ENCODE assay signal across 13 mouse cellular contexts in genomic region chr16:89940696-89941095, GRCm38 (mm10).
DNase-seq lines count a peak whose midpoint lies in the region; ATAC-seq and TF ChIP-seq lines count a peak whose summit lies in the region.
"Had no signal": no experiment of that assay in that cellular context is flagged by ENCODE, and none has a peak within 500 bp of the region (broad histone marks: within the 10 kb centered on the region; RNA-seq: fewer than 3 reads in every experiment).

No protein-coding gene starts in this region.

- no peak overlapping the region for H3K4me2 ChIP-seq in lung, embryonic 14.5 days
- H3K4me2 ChIP-seq: embryonic facial prominence, embryonic 12.5 days had no signal

- H3K9me3 ChIP-seq in lung, embryonic 14.5 days (ENCODE audit: low read depth, low read length): no peaks in the 10 kb centered on the region
- H3K9me3 ChIP-seq in ES-Bruce4 (replicated peaks; ENCODE audit: control insufficient read depth, insufficient read depth, low read length, poor library complexity, severe bottlenecking): no peaks in the 10 kb centered on the region
- H3K9me3 ChIP-seq: embryonic facial prominence, embryonic 12.5 days had no signal

- WGBS in lung, embryonic 14.5 days: 88% methylated on average over 8 of the region's 8 CpGs

- peaks cover 8% of the 10 kb centered on the region for H3K4me1 ChIP-seq in lung, embryonic 14.5 days (ENCODE audit: insufficient read depth)
- H3K4me1 ChIP-seq in ES-Bruce4 (ENCODE audit: control insufficient read depth, insufficient read depth, low read length): peaks cover 4% of the 10 kb centered on the region

- no peak for DNase-seq in gastrocnemius, adult 2 months
- no peak for DNase-seq in gastrocnemius, postnatal 14 days
- no peak for DNase-seq in lung, embryonic 14.5 days
- DNase-seq in lung, postnatal 25 days (ENCODE audit: low spot score): no peak
- no peak for DNase-seq in brain, embryonic 14.5 days (ENCODE audit: low read depth)
- no peak for DNase-seq in ovary, postnatal 10 days (ENCODE audit: low spot score)
- DNase-seq: adrenal gland, postnatal 14 days; kidney, postnatal 25 days; layer of hippocampus, postnatal 36 days; right cerebral cortex, postnatal 4 days had no signal

- H3K36me3 ChIP-seq in lung, embryonic 14.5 days (ENCODE audit: insufficient read depth): no peaks in the 10 kb centered on the region
- no peaks in the 10 kb centered on the region for H3K36me3 ChIP-seq in ES-Bruce4 (ENCODE audit: control insufficient read depth, insufficient read depth, low read length, poor library complexity, severe bottlenecking)
- H3K36me3 ChIP-seq: embryonic facial prominence, embryonic 12.5 days had no signal

- no peak overlapping the region for H3K27ac ChIP-seq in gastrocnemius, adult 2 months
- no peak overlapping the region for H3K27ac ChIP-seq in lung, embryonic 14.5 days (ENCODE audit: low read depth)
- no peak overlapping the region for H3K27ac ChIP-seq in ES-Bruce4 (ENCODE audit: insufficient read depth, low read length)
- H3K27ac ChIP-seq: embryonic facial prominence, embryonic 12.5 days had no signal

- no peak overlapping the region for H3K9ac ChIP-seq in lung, embryonic 14.5 days
- H3K9ac ChIP-seq in ES-Bruce4 (ENCODE audit: low read depth, poor library complexity, severe bottlenecking): no peak overlapping the region
- H3K9ac ChIP-seq: embryonic facial prominence, embryonic 12.5 days had no signal

- H3K4me3 ChIP-seq in gastrocnemius, adult 2 months: no peak overlapping the region
- no peak overlapping the region for H3K4me3 ChIP-seq in lung, embryonic 14.5 days (ENCODE audit: low read depth, low read length)
- H3K4me3 ChIP-seq in ES-Bruce4 (ENCODE audit: low read depth, low read length): no peak overlapping the region
- H3K4me3 ChIP-seq: embryonic facial prominence, embryonic 12.5 days had no signal

- TF ChIP-seq POLR2A in ES-Bruce4 (IDR thresholded peaks at IDR 0.05; ENCODE audit: insufficient read depth, low read length): no peak
- no peak for TF ChIP-seq POLR2A in brain, embryonic 14.5 days (IDR thresholded peaks at IDR 0.05; ENCODE audit: borderline replicate concordance, extremely low read depth, insufficient read depth, insufficient read length, poor library complexity, severe bottlenecking)

- peak; percentile 7; the same call in 1 of the 2 replicates for TF ChIP-seq CTCF in gastrocnemius, adult 2 months (IDR thresholded peaks at IDR 0.05)
- peak; percentile 45 for TF ChIP-seq CTCF in lung, embryonic 14.5 days (IDR thresholded peaks at IDR 0.05; ENCODE audit: low read depth)
- TF ChIP-seq CTCF in ES-Bruce4 (IDR thresholded peaks at IDR 0.05; ENCODE audit: low read depth, low read length): peak; percentile 95
- TF ChIP-seq CTCF in brain, embryonic 14.5 days (IDR thresholded peaks at IDR 0.05; ENCODE audit: borderline replicate concordance, extremely low read depth, insufficient read depth, insufficient read length): peak; percentile 33; the same call in 1 of the 2 replicates

- ATAC-seq in lung, embryonic 14.5 days (ENCODE audit: insufficient read depth): no peak
- ATAC-seq in frontal cortex, adult (ENCODE audit: low TSS enrichment): no peak

- TF ChIP-seq EP300 in ES-Bruce4 (IDR thresholded peaks at IDR 0.05; ENCODE audit: insufficient read depth, low read depth, low read length): no peak

- H3K27me3 ChIP-seq in lung, embryonic 14.5 days (ENCODE audit: insufficient read depth, low read length): no peaks in the 10 kb centered on the region
- H3K27me3 ChIP-seq in ES-Bruce4 (ENCODE audit: control insufficient read depth, insufficient read depth, low read length, poor library complexity, severe bottlenecking): no peaks in the 10 kb centered on the region
- H3K27me3 ChIP-seq: embryonic facial prominence, embryonic 12.5 days had no signal

- intact Hi-C loops in gastrocnemius, adult 2 months (cut with DNase I): no loop called here
- intact Hi-C loops in gastrocnemius, postnatal 14 days (cut with DNase I; ENCODE audit: low total_unique reads): loop anchor here (10.0 kb wide), 1 partner anchor 224 kb away; no protein-coding TSS in a partner anchor

Comparison
In these comparisons a context has a peak if more than half of its experiments do, and no peak if none do; other contexts are left out.
1. CTCF ChIP-seq: peak in every context shown above with its lines; median percentile 95 in ES-Bruce4; 45 in lung, embryonic 14.5 days; 33 in brain, embryonic 14.5 days; 7 in gastrocnemius, adult 2 months.